Mouse (Mus musculus) forebrain, embryonic 14.5 days (tissue): ENCODE results near the gene 1810013L24Rik. TPM values are rescaled to one million over a fixed set of nuclear protein-coding genes. Genes with fewer than 3 reads are reported as not detected.

Experiments used
- ATAC-seq: fragments of 200-750 bp; cut with Nextera tagmentation; 2 replicates; pipeline ENCODE4 v1.8.0; 2017; ENCODE audit warnings: mild to moderate bottlenecking, moderate library complexity
- DNase-seq: peaks from one replicate; pipeline ENCODE4 v3.0.0-alpha.2; 2015; ENCODE audit warnings: low spot score
- H3K27ac ChIP-seq: fragments of 300-500 bp; sonication (generic); 2 replicates; pipeline ENCODE4 v1.5.1; 2014; ENCODE audit warnings: low read depth, mild to moderate bottlenecking, control low read depth, low read length, moderate library complexity
- H3K27me3 ChIP-seq: fragments of 300-500 bp; sonication (generic); replicated peaks from 2 replicates; pipeline ENCODE4 v1.6.1; 2014; ENCODE audit warnings: low read length, control low read depth, mixed read lengths; ENCODE audit not compliant: control insufficient read depth, insufficient read depth
- H3K36me3 ChIP-seq: fragments of 300-500 bp; sonication (generic); 2 replicates; pipeline ENCODE4 v1.6.1; 2014; ENCODE audit warnings: low read length, control low read depth; ENCODE audit not compliant: control insufficient read depth, insufficient read depth
- H3K4me1 ChIP-seq: fragments of 300-500 bp; sonication (generic); 2 replicates; pipeline ENCODE4 v1.6.1; 2014; ENCODE audit warnings: antibody characterized with exemption, low read length, control low read depth; ENCODE audit not compliant: control insufficient read depth, insufficient read depth
- H3K4me2 ChIP-seq: fragments of 300-500 bp; sonication (generic); 2 replicates; pipeline ENCODE4 v1.6.1; 2014; ENCODE audit warnings: mild to moderate bottlenecking, control low read depth, low read length
- H3K4me3 ChIP-seq: fragments of 300-500 bp; sonication (generic); 2 replicates; pipeline ENCODE4 v1.5.1; 2014; ENCODE audit warnings: low read depth, low read length, control low read depth
- H3K9ac ChIP-seq: fragments of 300-500 bp; sonication (generic); 2 replicates; pipeline ENCODE4 v1.6.1; 2014; ENCODE audit warnings: mild to moderate bottlenecking, low read length, control low read depth, moderate library complexity
- H3K9me3 ChIP-seq: fragments of 300-500 bp; sonication (generic); replicated peaks from 2 replicates; pipeline ENCODE4 v1.6.1; 2016; ENCODE audit warnings: low read length, control low read depth, mixed read lengths; ENCODE audit not compliant: control insufficient read depth
- WGBS: fragments of 180-500 bp; shearing (Covaris S2); extraction: QIAGEN DNeasy Blood & Tissue Kit; methylation state at CpG from one replicate; pipeline ENCODE4 v1.1.7; 2014; 5-methylcytosine and 5-hydroxymethylcytosine counted together
- polyA plus RNA-seq: library from polyadenylated mRNA; unstranded; fragments of >200 nt; fragmentation: Nextera tagmentation; extraction: Ambion mirVana; gene quantifications from 2 replicates; pipeline ENCODE4 v1.2.1, GENCODE M21; 2014

Gene 1810013L24Rik
- polyA plus RNA-seq, 1 experiment from 2014 or later: 19.6 TPM

DNA sequence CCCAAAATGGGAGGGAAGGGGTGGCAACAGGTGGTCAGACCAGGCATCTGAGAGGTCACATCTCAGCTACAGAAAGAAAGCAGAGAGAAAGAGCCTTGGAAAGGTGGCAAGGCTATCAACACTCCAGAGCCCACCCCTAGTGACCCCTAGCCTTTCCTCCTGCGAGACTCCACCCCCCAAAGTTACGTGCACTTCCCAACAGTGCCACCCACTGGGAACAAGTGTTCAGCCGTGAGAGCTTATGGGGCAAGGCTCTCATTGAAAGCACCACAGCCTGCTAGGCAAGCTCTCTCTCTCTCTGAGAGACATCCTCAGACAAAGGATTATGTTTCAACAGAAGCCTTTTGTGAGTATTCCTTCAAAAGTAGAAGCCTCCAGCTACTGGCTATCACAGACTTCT lies 34.9 kb upstream of the 1810013L24Rik start:
- peaks cover 4% of the 10 kb centered on the region; the same call in 1 of the 2 replicates for H3K9me3 ChIP-seq
- H3K4me2 ChIP-seq: no peak overlapping the region
- DNase-seq: no peak
- no peak for ATAC-seq
- no peaks in the 10 kb centered on the region for H3K36me3 ChIP-seq
- H3K27ac ChIP-seq: no peak overlapping the region
- no peaks in the 10 kb centered on the region for H3K27me3 ChIP-seq
- H3K9ac ChIP-seq: no peak overlapping the region
- no peak overlapping the region for H3K4me3 ChIP-seq
- 10% methylated on average over 3 of the region's 3 CpGs for WGBS
- H3K4me1 ChIP-seq: no peaks in the 10 kb centered on the region

DNA sequence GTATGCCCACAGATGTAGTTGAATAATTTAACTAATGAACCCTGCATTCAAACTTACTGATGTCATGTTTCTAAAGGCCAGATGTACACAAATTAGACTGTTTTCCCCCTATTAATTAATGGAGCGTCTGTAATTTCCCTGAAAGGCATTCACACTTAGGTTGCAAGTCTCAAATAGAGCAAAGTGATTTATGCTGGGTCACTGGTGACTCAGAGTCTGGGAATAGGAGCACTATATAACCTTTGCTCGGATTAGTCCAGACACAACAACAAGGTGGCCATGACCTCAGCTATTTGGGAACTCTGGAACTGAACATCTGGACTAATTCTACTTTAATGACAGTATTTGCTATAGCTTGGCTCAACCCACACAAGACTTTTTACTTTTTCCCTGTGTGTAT lies 34.0 kb upstream of the 1810013L24Rik start:
- H3K27me3 ChIP-seq: no peaks in the 10 kb centered on the region
- H3K9ac ChIP-seq: no peak overlapping the region
- no peaks in the 10 kb centered on the region for H3K36me3 ChIP-seq
- no peaks in the 10 kb centered on the region for H3K4me1 ChIP-seq
- H3K4me2 ChIP-seq: no peak overlapping the region
- H3K4me3 ChIP-seq: no peak overlapping the region
- peaks cover 7% of the 10 kb centered on the region; the same call in 1 of the 2 replicates for H3K9me3 ChIP-seq
- 56% methylated on average over 2 of the region's 2 CpGs for WGBS
- no peak overlapping the region for H3K27ac ChIP-seq
- no peak for DNase-seq
- no peak for ATAC-seq

GRCm38 (mm10) chr16:8806703-8807102 lies 23.2 kb upstream of the 1810013L24Rik start:
- no peaks in the 10 kb centered on the region for H3K36me3 ChIP-seq
- no peaks in the 10 kb centered on the region for H3K27me3 ChIP-seq
- H3K4me2 ChIP-seq: no peak overlapping the region
- WGBS: 26% methylated on average over 4 of the region's 4 CpGs
- H3K9ac ChIP-seq: no peak overlapping the region
- H3K4me1 ChIP-seq: no peaks in the 10 kb centered on the region
- ATAC-seq (no peak), DNase-seq (peak; percentile 57)
- H3K27ac ChIP-seq: no peak overlapping the region
- H3K4me3 ChIP-seq: no peak overlapping the region
- H3K9me3 ChIP-seq: no peaks in the 10 kb centered on the region

GRCm38 (mm10) chr16:8810399-8811127 lies 19.3 kb upstream of the 1810013L24Rik start:
- no peak overlapping the region for H3K4me2 ChIP-seq
- H3K4me1 ChIP-seq: no peaks in the 10 kb centered on the region
- H3K27ac ChIP-seq: no peak overlapping the region
- 91% methylated on average over 14 of the region's 14 CpGs for WGBS
- no peak for ATAC-seq
- no peaks in the 10 kb centered on the region for H3K36me3 ChIP-seq
- H3K27me3 ChIP-seq: no peaks in the 10 kb centered on the region
- H3K9me3 ChIP-seq: no peaks in the 10 kb centered on the region
- H3K9ac ChIP-seq: no peak overlapping the region
- DNase-seq: no peak
- no peak overlapping the region for H3K4me3 ChIP-seq

GRCm38 (mm10) chr16:8817872-8818271 lies 12.0 kb upstream of the 1810013L24Rik start:
- no peak overlapping the region for H3K9ac ChIP-seq
- H3K4me2 ChIP-seq: no peak overlapping the region
- no peaks in the 10 kb centered on the region for H3K4me1 ChIP-seq
- no peak for DNase-seq
- no peaks in the 10 kb centered on the region for H3K36me3 ChIP-seq
- H3K4me3 ChIP-seq: no peak overlapping the region
- H3K9me3 ChIP-seq: no peaks in the 10 kb centered on the region
- ATAC-seq: no peak
- H3K27ac ChIP-seq: no peak overlapping the region
- H3K27me3 ChIP-seq: no peaks in the 10 kb centered on the region
- 86% methylated on average over 4 of the region's 4 CpGs for WGBS

- H3K4me2 ChIP-seq: no peak overlapping the region
- no peak overlapping the region for H3K27ac ChIP-seq
- H3K9me3 ChIP-seq: no peaks in the 10 kb centered on the region
- 70% methylated on average over 1 of the region's 1 CpGs for WGBS
- H3K4me3 ChIP-seq: no peak overlapping the region
- ATAC-seq (no peak), DNase-seq (peak; percentile 19)
- no peak overlapping the region for H3K9ac ChIP-seq
- H3K4me1 ChIP-seq: no peaks in the 10 kb centered on the region
- no peaks in the 10 kb centered on the region for H3K36me3 ChIP-seq
- no peaks in the 10 kb centered on the region for H3K27me3 ChIP-seq
Measured at GRCm38 (mm10) chr16:8821429-8821828, 8.5 kb upstream of the 1810013L24Rik start.

GRCm38 (mm10) chr16:8822586-8822985 lies 7.3 kb upstream of the 1810013L24Rik start:
- no peak overlapping the region for H3K27ac ChIP-seq
- no peak overlapping the region for H3K4me2 ChIP-seq
- H3K4me1 ChIP-seq: no peaks in the 10 kb centered on the region
- H3K9ac ChIP-seq: no peak overlapping the region
- no peaks in the 10 kb centered on the region for H3K36me3 ChIP-seq
- H3K27me3 ChIP-seq: no peaks in the 10 kb centered on the region
- ATAC-seq: no peak
- no peak for DNase-seq
- no peak overlapping the region for H3K4me3 ChIP-seq
- 84% methylated on average over 4 of the region's 4 CpGs for WGBS
- H3K9me3 ChIP-seq: no peaks in the 10 kb centered on the region

- Histone ChIP-seq H3K9ac (no peak overlapping the region), H3K27me3 (no peaks in the 10 kb centered on the region), H3K9me3 (no peaks in the 10 kb centered on the region), H3K4me3 (no peak overlapping the region), H3K27ac (no peak overlapping the region), H3K4me2 (no peak overlapping the region), H3K4me1 (no peaks in the 10 kb centered on the region), H3K36me3 (no peaks in the 10 kb centered on the region)
- DNase-seq (peak; percentile 32), ATAC-seq (no peak)
- WGBS: 78% methylated on average over 2 of the region's 2 CpGs
Measured at GRCm38 (mm10) chr16:8823661-8824060, 6.2 kb upstream of the 1810013L24Rik start.

DNA sequence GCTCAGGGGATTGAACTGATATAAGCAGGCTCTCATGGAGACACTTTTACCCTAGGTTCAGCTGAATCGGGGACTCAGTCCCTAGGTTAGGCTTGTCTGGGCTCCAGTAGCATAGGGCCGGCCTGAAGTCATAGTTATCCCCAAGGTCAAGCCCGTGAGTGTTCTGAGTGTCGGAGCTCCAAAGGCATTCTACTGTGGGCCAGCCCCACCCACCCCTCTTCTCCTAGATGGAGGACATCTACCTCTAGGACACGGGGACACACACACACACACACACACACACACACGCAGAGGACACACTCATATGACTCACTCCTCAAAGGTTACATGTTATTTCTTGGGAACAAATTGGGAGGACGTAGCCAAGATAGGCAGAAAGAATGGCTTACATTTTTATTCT lies 2.5 kb upstream of the 1810013L24Rik start:
- Histone ChIP-seq H3K27me3 (no peaks in the 10 kb centered on the region), H3K27ac (no peak overlapping the region), H3K4me1 (peaks cover 7% of the 10 kb centered on the region), H3K4me3 (no peak overlapping the region), H3K9me3 (no peaks in the 10 kb centered on the region), H3K4me2 (no peak overlapping the region), H3K9ac (no peak overlapping the region), H3K36me3 (0 out of 2 replicates have a peak, but pooled peaks cover 5% of the 10 kb centered on the region)
- WGBS: 93% methylated on average over 7 of the region's 7 CpGs
- ATAC-seq: no peak
- no peak for DNase-seq
